Mouse (Mus musculus) adrenal gland, postnatal 25 days (tissue): ENCODE data around the gene Gbp8. TPM values are rescaled to one million over a fixed set of nuclear protein-coding genes. Genes with fewer than 3 reads are reported as not detected.
"Not testable (repeated sequence)": the region's sequence is repeated elsewhere in the genome, so short reads cannot be mapped to it uniquely, and the experiment has no call there.

ENCODE experiments used
- DNase-seq: peaks from one replicate; pipeline ENCODE4 v3.0.0; 2021; ENCODE audit warnings: mixed read lengths
- long read RNA-seq: library from polyadenylated mRNA; stranded (forward); transcript quantifications from one replicate; pipeline ENCODE4 v2.0.0, GENCODE M21; 2021
- total RNA-seq: library from RNA; stranded (reverse); gene quantifications from 2 replicates; pipeline ENCODE4 v1.2.3, GENCODE M21; 2021

Gene Gbp8
- total RNA-seq = 0.12 TPM in 1 of 2 replicates, not detected in the other
- long read RNA-seq, partial matches to known transcripts = 0 of 3 reads
- long read RNA-seq, other reads (novel, unspliced or antisense) = 3 of 3 reads

DNA sequence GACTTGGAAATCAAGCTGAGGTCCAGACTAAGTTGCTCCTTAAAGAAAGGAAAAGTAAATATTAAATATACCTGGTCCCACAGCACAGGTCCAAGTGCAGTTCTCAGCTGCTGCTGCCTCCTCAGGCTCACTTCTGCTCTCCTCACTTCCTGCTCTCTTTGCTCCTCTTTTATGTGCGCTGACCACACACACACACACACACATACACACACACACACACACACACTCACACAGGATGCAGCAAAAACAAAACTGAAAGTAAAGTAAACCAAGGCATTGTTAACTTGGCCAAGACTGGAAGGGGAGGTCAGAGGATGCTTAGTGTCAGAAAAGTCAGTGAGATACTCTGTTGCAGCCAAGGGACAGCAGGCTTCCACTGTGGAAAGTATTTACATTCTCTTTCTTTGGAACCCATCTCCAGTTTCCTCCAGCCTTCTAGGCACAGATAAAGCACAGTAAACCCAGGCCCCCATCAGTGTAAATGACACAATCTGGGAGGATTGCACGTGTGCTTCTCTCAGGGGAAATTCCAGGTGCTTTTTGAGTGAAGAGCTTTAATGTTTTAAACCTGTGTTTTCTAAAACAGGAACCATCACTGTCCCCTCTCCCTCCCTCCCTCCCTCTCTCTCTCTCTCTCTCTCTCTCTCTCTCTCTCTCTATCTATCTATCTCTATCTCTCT is at the start of gene Gbp8, which contains the start of the genes Gbp9 and Gbp4:
Gene Gbp8 (minus strand): TSS at position 132 of the 680 bp plus-strand sequence.
Gene Gbp9 (minus strand): TSS at position 131 of the 680 bp plus-strand sequence.
Gene Gbp4 (minus strand): TSS at position 178 of the 680 bp plus-strand sequence.
- not testable (repeated sequence) for DNase-seq

DNA sequence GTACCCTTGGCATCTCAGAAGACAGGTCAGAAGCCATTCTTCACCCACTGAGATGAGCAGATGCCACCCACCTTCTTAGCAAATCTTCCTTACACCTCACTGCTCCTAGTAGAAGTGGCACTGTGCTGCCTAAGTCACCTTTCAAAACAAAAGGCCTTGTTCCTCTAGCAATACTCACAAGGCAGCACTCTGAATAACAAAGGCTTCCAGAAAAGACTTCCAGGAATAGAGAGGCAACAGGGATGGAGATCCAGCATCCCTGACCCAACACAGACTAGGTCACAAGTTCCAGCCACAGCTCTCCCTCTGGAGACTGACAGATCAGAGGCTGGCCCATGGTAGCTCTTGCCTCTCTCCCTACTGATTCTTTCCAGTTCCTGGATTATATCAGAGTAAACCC is 42.1 kb upstream of the Gbp8 start:
- no peak for DNase-seq

DNA sequence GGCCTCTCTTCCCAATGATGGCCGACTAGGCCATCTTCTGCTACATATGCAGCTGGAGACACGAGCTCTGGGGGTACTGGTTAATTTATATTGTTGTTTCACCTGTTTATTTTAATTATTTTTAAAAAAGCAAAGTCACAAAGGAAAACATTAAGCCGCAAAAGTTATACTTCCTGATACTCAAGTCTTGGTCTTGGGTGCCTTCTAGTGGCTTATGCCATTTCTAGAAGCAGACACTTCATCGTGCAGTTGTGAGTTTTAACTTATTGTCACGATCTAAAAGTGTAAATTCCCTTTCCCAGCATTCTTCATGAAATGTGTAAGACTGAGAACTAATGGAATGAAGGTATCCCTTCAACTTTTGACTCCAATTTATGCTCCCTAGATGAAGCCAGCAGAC is 17.2 kb upstream of the Gbp8 start:
- no peak for DNase-seq

GRCm38 (mm10) chr5:105154049-105154448 is 14.7 kb upstream of the Gbp8 start:
- no peak for DNase-seq

DNA sequence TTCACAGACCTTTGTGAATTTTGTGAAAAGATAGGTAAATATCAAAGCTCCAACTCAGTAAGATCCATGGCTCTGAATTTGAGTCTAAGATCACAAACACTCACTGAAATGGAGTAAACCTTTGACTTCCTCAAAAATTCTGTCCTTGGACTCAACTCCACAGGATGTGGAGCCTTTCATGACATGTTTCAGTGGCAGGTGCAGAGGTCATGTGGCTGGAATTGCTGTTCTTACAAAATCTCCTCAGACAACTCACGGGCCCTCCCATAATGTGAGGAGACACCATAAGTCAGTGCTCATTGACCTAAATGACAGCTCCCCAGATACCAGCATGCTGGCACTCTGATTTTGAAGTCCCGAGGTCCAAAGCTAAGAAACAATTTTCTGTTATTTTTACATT is 8.7 kb upstream of the Gbp8 start:
- DNase-seq = not testable (repeated sequence)

GRCm38 (mm10) chr5:105146447-105146846 is 7.1 kb upstream of the Gbp8 start:
- DNase-seq = no peak

DNA sequence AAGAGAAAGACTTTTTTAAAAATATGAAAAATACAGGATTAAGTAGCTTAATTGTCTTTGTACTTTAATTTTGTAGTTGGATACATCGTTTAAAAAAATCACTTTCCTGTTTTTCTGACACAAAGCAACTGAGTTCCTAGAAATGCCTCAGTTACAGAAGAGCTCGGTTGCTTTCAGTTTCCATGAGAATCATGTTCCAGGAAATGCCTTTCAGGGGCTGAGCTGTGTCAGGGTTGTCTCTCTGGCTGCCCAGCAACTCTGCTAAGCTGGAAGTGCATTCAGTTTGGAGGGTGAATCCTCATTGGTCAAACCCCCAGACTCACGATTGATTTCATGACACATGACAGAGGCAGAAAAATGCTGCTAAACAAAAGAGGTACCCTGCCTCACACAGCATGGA is 6.4 kb upstream of the Gbp8 start:
- not testable (repeated sequence) for DNase-seq

DNA sequence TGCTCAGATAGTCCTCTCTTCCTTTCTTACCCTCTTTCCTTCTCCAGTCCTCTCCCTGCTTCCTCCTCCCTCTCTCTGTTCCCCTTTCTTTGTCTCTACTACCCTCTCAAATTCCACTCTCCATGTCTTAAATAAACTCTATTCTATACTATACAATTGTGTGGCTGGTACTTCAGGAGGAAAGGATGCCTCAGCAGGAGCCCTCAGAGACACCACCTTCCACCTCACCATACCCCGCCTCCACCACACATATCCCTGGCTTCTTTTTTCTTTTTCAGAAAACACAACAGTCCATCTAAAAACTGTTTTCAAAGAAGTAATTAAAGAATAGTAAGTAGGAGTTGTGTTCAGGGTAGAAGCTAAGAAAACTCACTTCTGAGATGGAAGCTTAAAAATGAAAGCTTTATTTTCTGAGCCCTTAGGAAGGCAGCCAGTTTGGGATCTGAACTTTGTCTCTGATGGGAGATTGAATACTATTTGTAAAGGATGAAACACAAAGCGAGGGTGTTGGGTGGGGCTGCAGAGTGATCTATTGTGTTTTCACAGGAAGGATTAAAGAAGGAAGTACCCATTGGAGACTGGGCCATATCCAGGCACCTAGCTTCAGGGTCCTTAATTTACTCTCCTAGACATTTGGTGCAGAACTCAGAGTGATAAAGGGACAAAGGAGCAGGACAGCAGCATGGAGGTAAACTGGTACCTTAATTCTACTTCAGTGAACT is 910 bp upstream of the Gbp8 start:
- DNase-seq = not testable (repeated sequence)

DNA sequence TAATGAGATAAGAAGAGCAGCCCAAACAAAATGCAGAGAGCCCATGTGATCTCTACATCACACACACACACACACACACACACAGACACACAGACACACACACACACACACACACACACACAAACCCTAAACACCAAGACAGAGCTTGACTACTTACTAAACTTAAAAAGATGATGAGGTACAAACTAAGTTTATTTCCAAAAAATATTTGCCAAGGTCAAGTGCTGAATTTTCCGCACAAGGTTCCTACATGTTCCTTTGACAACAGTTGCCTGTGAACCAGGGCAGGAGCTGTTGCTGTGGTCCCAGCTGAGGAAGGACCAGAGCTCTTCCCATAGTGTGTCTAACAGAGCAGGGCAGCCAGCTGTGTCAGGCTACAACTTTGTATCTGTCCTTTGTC is 434 bp downstream of the Gbp8 start:
- DNase-seq = no peak

DNA sequence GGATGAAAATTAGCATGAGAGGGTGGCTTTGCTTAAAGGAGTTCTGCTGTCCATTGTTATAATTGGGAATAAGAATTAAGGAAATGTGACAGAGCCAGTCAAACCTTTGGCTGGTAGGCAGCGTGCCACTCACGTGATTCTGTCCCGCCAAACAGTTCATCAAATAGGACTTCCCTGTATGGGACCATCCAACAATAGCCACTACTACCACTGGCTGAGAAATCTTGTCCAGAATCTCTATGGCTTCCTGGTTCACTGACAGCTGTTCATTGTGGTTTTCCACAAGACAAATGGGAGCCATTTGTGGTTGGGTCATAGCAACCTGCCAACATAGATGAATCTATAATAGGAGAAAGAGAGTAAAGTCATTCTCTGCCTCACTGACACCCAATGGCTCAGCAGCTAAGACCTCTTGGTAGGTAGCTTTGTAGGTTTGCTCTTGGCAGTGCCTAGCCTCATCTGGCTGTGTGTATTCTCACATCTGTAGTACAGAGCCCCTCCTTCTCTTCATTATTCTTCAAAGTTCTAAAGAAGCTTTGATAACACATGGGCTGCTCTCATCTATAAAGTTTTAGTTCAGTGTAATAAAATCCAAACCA is 2.5 kb downstream of the Gbp8 start:
- DNase-seq = not testable (repeated sequence)

- not testable (repeated sequence) for DNase-seq
Measured at GRCm38 (mm10) chr5:105121731-105122130, 17.6 kb downstream of the Gbp8 start.

GRCm38 (mm10) chr5:105115740-105116139 is 23.6 kb downstream of the Gbp8 start:
- no peak for DNase-seq

- no peak for DNase-seq
Measured at GRCm38 (mm10) chr5:105114696-105115095, 24.6 kb downstream of the Gbp8 start.

DNA sequence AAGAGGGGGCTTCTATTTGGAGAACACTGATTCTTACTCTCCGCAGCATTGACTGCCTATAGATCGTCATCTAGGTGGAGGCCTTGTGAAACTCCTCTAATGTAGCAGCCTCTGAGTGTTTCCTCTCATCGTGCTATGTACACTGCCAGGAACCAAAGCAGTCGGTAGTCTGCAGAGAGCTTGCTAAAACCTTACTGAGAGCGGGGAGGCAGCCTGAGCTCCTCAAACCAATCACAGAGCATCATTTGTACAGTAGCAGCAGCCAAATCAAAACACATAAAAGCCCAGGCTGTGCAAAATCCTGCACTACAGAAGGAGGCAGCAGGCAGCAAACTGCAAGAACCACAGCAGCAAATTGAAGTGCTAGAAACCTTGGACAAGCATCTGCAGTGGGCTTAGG is 25.7 kb downstream of the Gbp8 start:
- no peak for DNase-seq

- DNase-seq = peak; percentile 39
Measured at GRCm38 (mm10) chr5:105110271-105110852, 29.0 kb downstream of the Gbp8 start.

DNA sequence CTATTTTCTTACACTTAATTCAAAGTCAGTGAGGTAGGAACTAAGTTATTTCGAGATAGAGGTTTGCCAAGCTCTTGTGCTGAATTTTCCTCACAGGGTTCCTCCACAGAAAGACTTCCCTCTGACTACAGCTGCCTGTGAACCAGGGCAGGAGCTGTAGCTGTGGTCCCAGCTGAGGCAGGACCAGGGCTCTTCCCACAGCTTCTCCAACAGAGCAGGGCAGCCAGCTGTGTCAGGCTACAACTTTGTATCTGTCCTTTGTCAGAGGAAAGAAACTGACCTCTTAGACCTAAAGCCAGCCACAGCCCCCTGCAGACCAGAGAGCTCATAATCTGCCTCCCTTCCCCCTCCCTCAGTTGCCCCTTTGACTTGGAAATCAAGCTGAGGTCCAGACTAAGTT is 29.6 kb downstream of the Gbp8 start:
- not testable (repeated sequence) for DNase-seq

DNA sequence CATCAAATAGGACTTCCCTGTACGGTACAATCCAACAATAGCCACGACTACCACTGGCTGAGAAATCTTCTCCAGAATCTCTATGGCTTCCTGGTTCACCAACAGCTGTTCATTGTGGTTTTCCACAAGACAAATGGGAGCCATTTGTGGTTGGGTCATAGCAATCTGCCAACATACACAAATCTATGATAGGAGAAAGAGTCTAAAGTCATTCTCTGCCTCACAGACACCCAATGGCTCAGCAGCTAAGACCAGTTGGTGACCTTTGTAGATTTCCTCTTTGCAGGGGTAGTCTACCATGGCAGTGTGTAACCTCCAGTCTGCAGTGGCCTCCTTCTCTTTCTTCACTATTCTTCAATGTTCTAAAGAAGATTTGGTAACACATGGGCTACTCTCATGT is 33.7 kb downstream of the Gbp8 start:
- DNase-seq = not testable (repeated sequence)

- DNase-seq = no peak
Measured at GRCm38 (mm10) chr5:105081900-105082299, 57.4 kb downstream of the Gbp8 start.

- DNase-seq = not testable (repeated sequence)
Measured at GRCm38 (mm10) chr5:105068356-105068755, 71.0 kb downstream of the Gbp8 start.

GRCm38 (mm10) chr5:105064443-105064842 is 74.9 kb downstream of the Gbp8 start:
- DNase-seq = not testable (repeated sequence)

DNA sequence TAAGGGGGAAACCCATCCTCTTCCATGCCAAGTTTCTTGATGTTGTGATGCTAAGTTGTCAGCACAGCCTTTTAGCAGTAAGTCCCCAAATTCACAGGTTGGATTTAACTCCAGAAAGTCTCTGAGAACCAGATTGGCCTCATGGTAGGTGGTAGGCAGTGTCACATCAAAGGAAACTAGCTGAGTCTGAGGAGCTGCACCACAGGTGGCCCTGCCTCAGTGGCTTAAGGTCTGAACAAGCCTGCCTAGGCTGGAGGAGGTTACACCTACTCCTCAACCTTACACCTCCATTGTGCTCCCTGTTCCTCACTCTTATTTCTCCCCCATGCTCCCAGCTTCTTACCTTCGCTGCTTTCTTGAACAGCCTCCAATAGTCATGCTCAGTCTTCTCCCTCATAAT is 76.0 kb downstream of the Gbp8 start:
- no peak for DNase-seq

DNA sequence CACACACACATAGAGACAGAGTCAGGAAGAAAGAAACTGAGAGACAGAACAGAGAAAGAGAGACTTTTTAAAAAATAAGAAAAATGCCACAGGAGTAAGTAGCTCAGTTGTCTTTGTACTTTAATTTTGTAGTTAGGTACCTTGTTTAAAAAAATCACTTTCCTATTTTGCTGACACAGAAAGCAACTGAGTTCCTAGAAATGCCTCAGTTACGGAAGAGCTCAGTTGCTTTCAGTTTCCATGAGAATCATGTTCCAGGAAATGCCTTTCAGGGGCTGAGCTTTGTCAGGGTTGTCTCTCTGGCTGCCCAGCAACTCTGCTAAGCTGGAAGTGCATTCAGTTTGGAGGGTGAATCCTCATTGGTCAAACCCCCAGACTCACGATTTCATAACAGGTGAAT is 76.9 kb downstream of the Gbp8 start:
- DNase-seq = not testable (repeated sequence)

- no peak for DNase-seq
Measured at GRCm38 (mm10) chr5:105060224-105060623, 79.1 kb downstream of the Gbp8 start.
